Mouse (Mus musculus): Measurements from ENCODE around the gene Rarres1. TPM values are rescaled to one million over a fixed set of nuclear protein-coding genes. Genes with fewer than 3 reads are reported as not detected.

Gene Rarres1
- polyA plus RNA-seq, 1 experiment: not detected

GRCm38 (mm10) chr3:67505286-67505685 is 10.0 kb downstream of the Rarres1 start:
- no peak overlapping the region for H3K27ac ChIP-seq (replicated peaks; ENCODE audit: low read depth, low read length)
- no peak overlapping the region for H3K4me3 ChIP-seq (ENCODE audit: insufficient read depth, low read depth, low read length)
- H3K4me1 ChIP-seq (ENCODE audit: control insufficient read depth, insufficient read depth, insufficient read length, low read length): no peaks in the 10 kb centered on the region

DNA sequence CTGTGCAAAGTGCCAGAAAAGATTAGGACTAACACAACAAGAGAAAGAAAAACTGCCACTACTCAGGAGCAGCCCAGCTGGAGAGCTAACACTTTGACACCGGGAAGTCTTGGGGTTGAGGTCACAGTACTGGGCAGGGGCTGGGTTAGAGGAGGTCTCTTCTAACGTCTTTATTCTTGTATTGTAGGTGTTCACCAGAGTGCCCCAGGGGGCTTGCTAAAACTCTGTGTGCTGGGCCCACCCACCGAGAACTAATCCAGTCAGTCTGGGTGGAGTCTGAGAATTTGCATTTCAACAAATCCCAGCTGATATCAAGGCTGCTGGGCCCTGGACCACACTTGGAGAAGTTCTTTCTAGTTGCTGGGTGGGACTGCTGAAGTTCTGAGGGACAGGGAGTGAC is 11.4 kb downstream of the Rarres1 start:
- no peaks in the 10 kb centered on the region for H3K4me1 ChIP-seq (ENCODE audit: control insufficient read depth, insufficient read depth, insufficient read length, low read length)
- no peak overlapping the region for H3K27ac ChIP-seq (replicated peaks; ENCODE audit: low read depth, low read length)
- H3K4me3 ChIP-seq (ENCODE audit: insufficient read depth, low read depth, low read length): no peak overlapping the region

DNA sequence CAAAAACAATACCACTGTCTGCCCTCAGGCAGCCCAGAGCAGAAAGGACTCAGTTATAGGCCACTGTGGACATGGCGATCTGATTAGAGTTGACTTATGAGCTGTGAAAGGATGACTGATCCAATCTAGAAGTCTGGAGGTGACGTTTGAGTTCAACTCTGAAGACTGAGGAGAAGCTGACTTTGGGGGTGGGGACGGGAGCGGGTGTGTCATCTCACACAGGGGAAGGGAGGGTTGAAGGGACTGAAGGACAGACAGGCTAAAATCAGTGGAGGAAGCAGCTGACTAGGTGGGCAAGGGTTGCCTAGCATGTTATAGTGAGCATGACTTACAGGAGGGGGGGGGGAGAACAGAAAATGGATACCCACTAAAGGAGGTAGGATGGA is 15.9 kb downstream of the Rarres1 start:
- no peak overlapping the region for H3K4me3 ChIP-seq (ENCODE audit: insufficient read depth, low read depth, low read length)
- H3K27ac ChIP-seq (replicated peaks; ENCODE audit: low read depth, low read length): no peak overlapping the region
- H3K4me1 ChIP-seq (ENCODE audit: control insufficient read depth, insufficient read depth, insufficient read length, low read length): no peaks in the 10 kb centered on the region

- no peak overlapping the region for H3K27ac ChIP-seq (replicated peaks; ENCODE audit: low read depth, low read length)
- no peaks in the 10 kb centered on the region for H3K4me1 ChIP-seq (ENCODE audit: control insufficient read depth, insufficient read depth, insufficient read length, low read length)
- H3K4me3 ChIP-seq (ENCODE audit: insufficient read depth, low read depth, low read length): no peak overlapping the region
These were observed 16.4 kb downstream of the Rarres1 start for GRCm38 (mm10) chr3:67498773-67499405.

DNA sequence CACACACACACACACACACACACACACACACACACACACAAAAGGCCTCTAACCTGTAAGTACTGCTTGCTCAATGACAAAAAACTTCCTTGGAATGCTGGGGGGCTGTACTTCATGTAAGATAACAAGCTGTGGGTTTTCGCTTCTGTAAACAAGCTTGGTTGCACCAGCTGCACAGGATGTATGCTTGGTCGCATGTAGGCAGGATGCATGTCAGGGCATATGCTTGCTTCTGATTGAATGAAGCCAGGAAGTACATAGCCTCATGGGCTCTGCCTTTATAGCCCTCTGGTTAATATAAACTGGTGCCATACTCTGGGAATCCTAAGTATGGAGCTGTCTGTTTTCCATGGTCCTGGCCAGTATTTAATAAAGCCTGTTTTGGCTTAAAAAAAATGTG is 17.3 kb downstream of the Rarres1 start:
- Histone ChIP-seq H3K4me1 (ENCODE audit: control insufficient read depth, insufficient read depth, insufficient read length, low read length) (no peaks in the 10 kb centered on the region), H3K4me3 (ENCODE audit: insufficient read depth, low read depth, low read length) (no peak overlapping the region)

DNA sequence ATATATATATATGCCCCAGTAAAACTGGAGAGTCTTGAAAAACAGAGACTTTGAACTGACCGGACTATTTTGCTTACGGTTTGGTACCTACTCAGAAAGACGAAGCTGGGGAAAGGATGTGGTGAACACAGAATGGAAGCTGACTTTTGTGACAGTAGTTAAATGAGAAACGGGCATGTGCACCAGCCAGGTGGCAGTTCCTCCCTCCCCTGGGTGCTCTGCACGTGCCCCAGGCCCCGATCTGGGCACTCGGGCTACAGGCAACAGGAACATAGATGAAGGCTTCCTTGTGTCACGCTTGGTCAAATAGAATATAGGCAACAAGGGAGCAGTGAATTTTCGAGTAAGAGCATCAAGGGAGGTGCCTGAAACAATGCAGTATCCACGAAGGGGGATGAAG is 19.0 kb downstream of the Rarres1 start:
- Histone ChIP-seq H3K27ac (replicated peaks; ENCODE audit: low read depth, low read length) (no peak overlapping the region), H3K4me1 (ENCODE audit: control insufficient read depth, insufficient read depth, insufficient read length, low read length) (no peaks in the 10 kb centered on the region), H3K4me3 (ENCODE audit: insufficient read depth, low read depth, low read length) (no peak overlapping the region)

More for the DNA sequence above, 17.3 kb downstream of the Rarres1 start:
- H3K27ac ChIP-seq (replicated peaks; ENCODE audit: low read depth, low read length): no peak overlapping the region

GRCm38 (mm10) chr3:67493132-67493531 is 22.2 kb downstream of the Rarres1 start:
- no peak overlapping the region for H3K4me3 ChIP-seq (ENCODE audit: insufficient read depth, low read depth, low read length)
- no peak overlapping the region for H3K27ac ChIP-seq (replicated peaks; ENCODE audit: low read depth, low read length)
- no peaks in the 10 kb centered on the region for H3K4me1 ChIP-seq (ENCODE audit: control insufficient read depth, insufficient read depth, insufficient read length, low read length)

- Histone ChIP-seq H3K4me1 (ENCODE audit: control insufficient read depth, insufficient read depth, insufficient read length, low read length) (no peaks in the 10 kb centered on the region), H3K4me3 (ENCODE audit: insufficient read depth, low read depth, low read length) (no peak overlapping the region), H3K27ac (replicated peaks; ENCODE audit: low read depth, low read length) (no peak overlapping the region)
These were observed 23.0 kb downstream of the Rarres1 start for GRCm38 (mm10) chr3:67492086-67492869.

- Histone ChIP-seq H3K4me1 (ENCODE audit: control insufficient read depth, insufficient read depth, insufficient read length, low read length) (no peaks in the 10 kb centered on the region), H3K4me3 (ENCODE audit: insufficient read depth, low read depth, low read length) (no peak overlapping the region), H3K27ac (replicated peaks; ENCODE audit: low read depth, low read length) (no peak overlapping the region)
These were observed 25.2 kb downstream of the Rarres1 start for GRCm38 (mm10) chr3:67490156-67490555.

- no peak overlapping the region for H3K4me3 ChIP-seq (ENCODE audit: insufficient read depth, low read depth, low read length)
- no peaks in the 10 kb centered on the region for H3K4me1 ChIP-seq (ENCODE audit: control insufficient read depth, insufficient read depth, insufficient read length, low read length)
- no peak overlapping the region for H3K27ac ChIP-seq (replicated peaks; ENCODE audit: low read depth, low read length)
These were observed 30.1 kb downstream of the Rarres1 start for GRCm38 (mm10) chr3:67485233-67485632.

- H3K4me1 ChIP-seq (ENCODE audit: control insufficient read depth, insufficient read depth, insufficient read length, low read length): no peaks in the 10 kb centered on the region
- no peak overlapping the region for H3K4me3 ChIP-seq (ENCODE audit: insufficient read depth, low read depth, low read length)
- no peak overlapping the region for H3K27ac ChIP-seq (replicated peaks; ENCODE audit: low read depth, low read length)
These were observed 32.9 kb downstream of the Rarres1 start for GRCm38 (mm10) chr3:67482400-67482799.

DNA sequence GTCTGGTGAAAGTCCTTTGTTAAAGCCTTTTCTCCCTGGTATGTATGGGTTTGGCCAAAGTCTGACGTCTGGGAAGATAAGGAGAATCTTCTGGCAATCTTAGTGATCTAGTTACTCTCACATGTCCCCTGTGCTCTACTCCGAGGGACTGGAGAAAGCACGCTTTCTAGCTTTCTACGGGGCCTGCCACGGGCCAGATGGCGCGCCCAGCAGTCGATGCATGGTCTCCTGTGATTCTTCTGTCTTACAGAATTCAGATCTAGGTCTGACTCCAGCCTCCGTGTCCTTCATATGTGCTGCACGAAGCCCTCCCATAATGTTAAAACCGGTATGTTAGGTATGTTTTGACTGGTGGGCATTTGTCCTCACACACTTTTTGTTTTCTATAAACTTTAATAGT is 35.5 kb downstream of the Rarres1 start:
- no peak overlapping the region for H3K27ac ChIP-seq (replicated peaks; ENCODE audit: low read depth, low read length)
- H3K4me3 ChIP-seq (ENCODE audit: insufficient read depth, low read depth, low read length): no peak overlapping the region
- no peaks in the 10 kb centered on the region for H3K4me1 ChIP-seq (ENCODE audit: control insufficient read depth, insufficient read depth, insufficient read length, low read length)

GRCm38 (mm10) chr3:67473438-67473837 is 41.9 kb downstream of the Rarres1 start:
- Histone ChIP-seq H3K4me1 (ENCODE audit: control insufficient read depth, insufficient read depth, insufficient read length, low read length) (no peaks in the 10 kb centered on the region), H3K27ac (replicated peaks; ENCODE audit: low read depth, low read length) (no peak overlapping the region), H3K4me3 (ENCODE audit: insufficient read depth, low read depth, low read length) (no peak overlapping the region)

DNA sequence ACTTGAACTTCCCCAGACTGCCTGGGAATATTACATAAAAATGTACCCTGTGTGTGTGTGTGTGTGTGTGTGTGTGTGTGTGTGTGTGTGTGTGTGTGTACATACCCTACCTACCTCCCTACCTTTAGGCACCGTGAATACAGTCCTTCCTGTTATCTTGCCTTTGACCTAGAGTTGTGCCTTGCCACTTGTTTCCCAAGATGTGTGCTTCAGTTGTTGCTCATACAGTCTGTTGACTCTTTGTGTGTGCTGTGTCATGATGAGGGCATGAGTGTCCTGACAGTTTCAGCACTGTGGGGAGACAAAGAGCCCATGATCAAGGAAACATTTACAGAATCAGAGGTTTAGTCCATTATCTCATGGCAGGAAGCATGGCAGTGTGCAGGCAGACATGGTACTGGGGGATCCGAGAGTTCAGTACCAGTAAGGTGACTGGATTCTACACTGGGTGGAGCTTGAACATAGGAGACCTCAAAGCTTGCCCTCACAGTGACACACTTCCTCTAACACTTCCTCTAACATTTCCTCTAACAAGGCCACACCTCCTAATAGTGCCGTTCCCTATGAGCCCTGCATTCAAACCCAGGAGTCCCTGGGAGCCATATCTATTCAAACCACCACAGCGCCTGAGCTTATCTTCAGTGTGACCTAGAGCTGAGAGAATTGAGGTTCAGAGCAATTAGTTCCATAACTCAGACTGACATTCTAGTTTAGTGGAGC is 43.8 kb downstream of the Rarres1 start:
- no peak overlapping the region for H3K27ac ChIP-seq (replicated peaks; ENCODE audit: low read depth, low read length)
- H3K4me1 ChIP-seq (ENCODE audit: control insufficient read depth, insufficient read depth, insufficient read length, low read length): no peaks in the 10 kb centered on the region
- H3K4me3 ChIP-seq (ENCODE audit: insufficient read depth, low read depth, low read length): no peak overlapping the region

GRCm38 (mm10) chr3:67467281-67467680 is 48.0 kb downstream of the Rarres1 start:
- H3K4me1 ChIP-seq (ENCODE audit: control insufficient read depth, insufficient read depth, insufficient read length, low read length): peaks cover 3% of the 10 kb centered on the region; the same call in 1 of the 2 replicates
- H3K4me3 ChIP-seq (ENCODE audit: insufficient read depth, low read depth, low read length): no peak overlapping the region
- no peak overlapping the region for H3K27ac ChIP-seq (replicated peaks; ENCODE audit: low read depth, low read length)
